Mouse (Mus musculus) lung, adult 18-20 months (tissue): Measurements from ENCODE around the gene Prr18.

ENCODE experiments used
- DNase-seq, 2 experiments: peaks; one replicate each; pipeline ENCODE4 v3.0.0; 2022; ENCODE audit warnings: mixed read lengths in 2 of 2

Gene Prr18

GRCm38 (mm10) chr17:8341360-8341963 is 4.2 kb downstream of the Prr18 start:
- no peak for DNase-seq

- no peak for DNase-seq
These were observed 5.4 kb downstream of the Prr18 start for GRCm38 (mm10) chr17:8342706-8343105.

GRCm38 (mm10) chr17:8343416-8343815 is 6.2 kb downstream of the Prr18 start:
- DNase-seq, result no peak

- no peak for DNase-seq
These were observed 10.6 kb downstream of the Prr18 start for GRCm38 (mm10) chr17:8347765-8348285.

- DNase-seq, result no peak
These were observed 11.7 kb downstream of the Prr18 start for GRCm38 (mm10) chr17:8348941-8349340.

GRCm38 (mm10) chr17:8351088-8351487 is 13.8 kb downstream of the Prr18 start:
- no peak for DNase-seq

- DNase-seq, result no peak
These were observed 18.4 kb downstream of the Prr18 start, which contains the start of gene T2 for GRCm38 (mm10) chr17:8355692-8356091. T2 (plus strand) TSS chr17:8355992.

GRCm38 (mm10) chr17:8357498-8357897 is 20.2 kb downstream of the Prr18 start:
- no peak for DNase-seq

GRCm38 (mm10) chr17:8360876-8361275 is 23.6 kb downstream of the Prr18 start:
- DNase-seq, result no peak

- DNase-seq, result no peak
These were observed 24.2 kb downstream of the Prr18 start for GRCm38 (mm10) chr17:8361281-8362103.

- no peak for DNase-seq
These were observed 30.5 kb downstream of the Prr18 start for GRCm38 (mm10) chr17:8367514-8368480.

- DNase-seq, result no peak
These were observed 31.3 kb downstream of the Prr18 start for GRCm38 (mm10) chr17:8368570-8368969.

GRCm38 (mm10) chr17:8369171-8369570 is 31.9 kb downstream of the Prr18 start:
- no peak for DNase-seq

GRCm38 (mm10) chr17:8370634-8371229 is 33.5 kb downstream of the Prr18 start:
- no peak for DNase-seq

GRCm38 (mm10) chr17:8371834-8372233 is 34.6 kb downstream of the Prr18 start:
- peak; percentile 43 to 58 for DNase-seq

GRCm38 (mm10) chr17:8372286-8373046 is 35.2 kb downstream of the Prr18 start:
- peak; percentile 70 to 73 for DNase-seq

GRCm38 (mm10) chr17:8377298-8377697 is 40.0 kb downstream of the Prr18 start:
- DNase-seq, result no peak

GRCm38 (mm10) chr17:8385441-8385840 is 48.2 kb downstream of the Prr18 start:
- no peak for DNase-seq

GRCm38 (mm10) chr17:8388463-8388862 is 51.2 kb downstream of the Prr18 start:
- DNase-seq, result no peak

- no peak for DNase-seq
These were observed 51.9 kb downstream of the Prr18 start for GRCm38 (mm10) chr17:8388990-8389789.

- no peak for DNase-seq
These were observed 52.5 kb downstream of the Prr18 start for GRCm38 (mm10) chr17:8389790-8390095.
